Mouse (Mus musculus) embryonic facial prominence, embryonic 13.5 days (tissue): ENCODE data around the gene Gbp5. TPM values are rescaled to one million over a fixed set of nuclear protein-coding genes. Genes with fewer than 3 reads are reported as not detected.
"Not testable (repeated sequence)": the region's sequence is repeated elsewhere in the genome, so short reads cannot be mapped to it uniquely, and the experiment has no call there.

Source experiments
- ATAC-seq: fragments of 200-750 bp; cut with Nextera tagmentation; 2 replicates; pipeline ENCODE4 v1.8.0; 2017; ENCODE audit warnings: low read depth; ENCODE audit not compliant: insufficient number of reproducible peaks, insufficient read depth, low FRiP score, low TSS enrichment
- H3K27ac ChIP-seq: fragments of 300-500 bp; sonication (generic); 2 replicates; pipeline ENCODE4 v1.5.1; 2015; ENCODE audit warnings: moderate library complexity, mild to moderate bottlenecking, inconsistent platforms
- H3K27me3 ChIP-seq: fragments of 300-500 bp; sonication (generic); 2 replicates; pipeline ENCODE4 v1.6.1; 2015; ENCODE audit warnings: mild to moderate bottlenecking, inconsistent platforms
- H3K36me3 ChIP-seq: fragments of 300-500 bp; sonication (generic); 2 replicates; pipeline ENCODE4 v1.6.1; 2015; ENCODE audit warnings: mild to moderate bottlenecking, inconsistent platforms
- H3K4me1 ChIP-seq: fragments of 300-500 bp; sonication (generic); 2 replicates; pipeline ENCODE4 v1.6.1; 2015; ENCODE audit warnings: inconsistent platforms
- H3K4me2 ChIP-seq: fragments of 300-500 bp; sonication (generic); 2 replicates; pipeline ENCODE4 v1.6.1; 2015; ENCODE audit warnings: moderate library complexity, mild to moderate bottlenecking, inconsistent platforms
- H3K4me3 ChIP-seq: fragments of 300-500 bp; sonication (generic); 2 replicates; pipeline ENCODE4 v1.5.1; 2015; ENCODE audit warnings: mild to moderate bottlenecking, inconsistent platforms
- H3K9ac ChIP-seq: fragments of 300-500 bp; sonication (generic); 2 replicates; pipeline ENCODE4 v1.6.1; 2015; ENCODE audit warnings: mild to moderate bottlenecking, inconsistent platforms
- H3K9me3 ChIP-seq: fragments of 300-500 bp; sonication (generic); 2 replicates; pipeline ENCODE4 v1.6.1; 2016; ENCODE audit warnings: inconsistent platforms
- WGBS: fragments of 180-500 bp; shearing (Covaris S2); methylation state at CpG from one replicate; pipeline ENCODE4 v1.1.7; 2015; ENCODE audit warnings: mixed read lengths; 5-methylcytosine and 5-hydroxymethylcytosine counted together
- polyA plus RNA-seq: library from polyadenylated mRNA; unstranded; fragments of >200 nt; fragmentation: Nextera tagmentation; extraction: Ambion mirVana; gene quantifications from 2 replicates; pipeline ENCODE4 v1.2.1, GENCODE M21; 2015

Gene Gbp5
- polyA plus RNA-seq, 1 experiment from 2014 or later, result 0.07 TPM

GRCm38 (mm10) chr3:142496113-142497101, 2.6 kb downstream of the Gbp5 start:
- Histone ChIP-seq H3K27me3 (no peaks in the 10 kb centered on the region), H3K4me2 (peak overlapping the region; percentile 9; the same call in 1 of the 2 replicates), H3K4me1 (no peaks in the 10 kb centered on the region), H3K36me3 (no peaks in the 10 kb centered on the region), H3K9ac (no peak overlapping the region), H3K27ac (no peak overlapping the region), H3K4me3 (no peak overlapping the region), H3K9me3 (no peaks in the 10 kb centered on the region)
- no peak for ATAC-seq
- WGBS, result 62% methylated on average over 14 of the region's 14 CpGs

- no peaks in the 10 kb centered on the region for H3K9me3 ChIP-seq
- H3K4me2 ChIP-seq, result peak overlapping the region; percentile 9; the same call in 1 of the 2 replicates
- H3K4me3 ChIP-seq, result no peak overlapping the region
- H3K4me1 ChIP-seq, result no peaks in the 10 kb centered on the region
- H3K27me3 ChIP-seq, result no peaks in the 10 kb centered on the region
- no peaks in the 10 kb centered on the region for H3K36me3 ChIP-seq
- no peak overlapping the region for H3K9ac ChIP-seq
- 71% methylated on average over 15 of the region's 15 CpGs for WGBS
- H3K27ac ChIP-seq, result no peak overlapping the region
- ATAC-seq, result no peak
Measured at GRCm38 (mm10) chr3:142497123-142497841, 3.5 kb downstream of the Gbp5 start.

GRCm38 (mm10) chr3:142498941-142499340, 5.2 kb downstream of the Gbp5 start:
- Histone ChIP-seq H3K27me3 (no peaks in the 10 kb centered on the region), H3K4me1 (no peaks in the 10 kb centered on the region), H3K9ac (no peak overlapping the region), H3K36me3 (no peaks in the 10 kb centered on the region), H3K4me3 (no peak overlapping the region), H3K9me3 (no peaks in the 10 kb centered on the region), H3K4me2 (no peak overlapping the region), H3K27ac (no peak overlapping the region)
- ATAC-seq, result no peak
- 63% methylated on average over 5 of the region's 5 CpGs for WGBS

GRCm38 (mm10) chr3:142528116-142528515, 34.3 kb downstream of the Gbp5 start:
- Histone ChIP-seq H3K36me3 (no peaks in the 10 kb centered on the region), H3K4me2 (no peak overlapping the region), H3K27ac (no peak overlapping the region), H3K9ac (no peak overlapping the region), H3K4me1 (0 out of 2 replicates have a peak, but pooled peaks cover 3% of the 10 kb centered on the region), H3K27me3 (peaks cover 10% of the 10 kb centered on the region), H3K9me3 (no peaks in the 10 kb centered on the region), H3K4me3 (no peak overlapping the region)
- no peak for ATAC-seq
- WGBS, result 70% methylated on average over 3 of the region's 3 CpGs

GRCm38 (mm10) chr3:142529597-142529996, 35.8 kb downstream of the Gbp5 start:
- Histone ChIP-seq H3K4me2 (peak overlapping the region; percentile 95), H3K9me3 (no peaks in the 10 kb centered on the region), H3K9ac (peak overlapping the region; percentile 69; the same call in 1 of the 2 replicates), H3K4me3 (peak overlapping the region; percentile 59), H3K4me1 (0 out of 2 replicates have a peak, but pooled peaks cover 3% of the 10 kb centered on the region), H3K36me3 (no peaks in the 10 kb centered on the region), H3K27me3 (peaks cover 10% of the 10 kb centered on the region), H3K27ac (no peak overlapping the region)
- WGBS, result 56% methylated on average over 2 of the region's 2 CpGs
- no peak for ATAC-seq

- Histone ChIP-seq H3K4me2 (peak within 1 kb of the TSS; percentile 95), H3K36me3 (no peaks in the 10 kb centered on the region), H3K9ac (peak within 1 kb of the TSS; percentile 69), H3K27ac (no peak within 1 kb of the TSS), H3K4me1 (0 out of 2 replicates have a peak, but pooled peaks cover 3% of the 10 kb centered on the region), H3K9me3 (no peaks in the 10 kb centered on the region), H3K4me3 (peak within 1 kb of the TSS; percentile 59), H3K27me3 (peaks cover 10% of the 10 kb centered on the region)
- WGBS, result under 1% methylated on average over 30 of the region's 30 CpGs
- peak; percentile 64 for ATAC-seq
Measured at GRCm38 (mm10) chr3:142530087-142530953, 36.5 kb downstream of the Gbp5 start, which contains the start of gene Gbp7. Gbp7 (plus strand) TSS chr3:142530342.

- Histone ChIP-seq H3K4me3 (no peak overlapping the region), H3K27me3 (peaks cover 10% of the 10 kb centered on the region), H3K27ac (no peak overlapping the region), H3K36me3 (no peaks in the 10 kb centered on the region), H3K4me1 (0 out of 2 replicates have a peak, but pooled peaks cover 3% of the 10 kb centered on the region), H3K9ac (no peak overlapping the region), H3K4me2 (no peak overlapping the region), H3K9me3 (no peaks in the 10 kb centered on the region)
- no peak for ATAC-seq
- WGBS, result 83% methylated on average over 3 of the region's 3 CpGs
Measured at GRCm38 (mm10) chr3:142531595-142531994, 37.8 kb downstream of the Gbp5 start.

- Histone ChIP-seq H3K9me3 (no peaks in the 10 kb centered on the region), H3K4me1 (0 out of 2 replicates have a peak, but pooled peaks cover 3% of the 10 kb centered on the region), H3K9ac (no peak overlapping the region), H3K36me3 (no peaks in the 10 kb centered on the region), H3K27me3 (peaks cover 10% of the 10 kb centered on the region), H3K27ac (no peak overlapping the region), H3K4me3 (no peak overlapping the region), H3K4me2 (no peak overlapping the region)
- ATAC-seq, result no peak
- WGBS, result 87% methylated on average over 3 of the region's 3 CpGs
Measured at GRCm38 (mm10) chr3:142533185-142533584, 39.4 kb downstream of the Gbp5 start.

GRCm38 (mm10) chr3:142535667-142536066, 41.9 kb downstream of the Gbp5 start:
- Histone ChIP-seq H3K9me3 (no peaks in the 10 kb centered on the region), H3K9ac (no peak overlapping the region), H3K27me3 (peaks cover 10% of the 10 kb centered on the region; the same call in 1 of the 2 replicates), H3K27ac (no peak overlapping the region), H3K4me3 (no peak overlapping the region), H3K4me2 (no peak overlapping the region), H3K4me1 (0 out of 2 replicates have a peak, but pooled peaks cover 2% of the 10 kb centered on the region), H3K36me3 (no peaks in the 10 kb centered on the region)
- WGBS, result 52% methylated on average over 1 of the region's 1 CpGs
- ATAC-seq, result no peak

- 76% methylated on average over 6 of the region's 6 CpGs for WGBS
- H3K4me1 ChIP-seq, result no peaks in the 10 kb centered on the region
- H3K9ac ChIP-seq, result no peak overlapping the region
- H3K36me3 ChIP-seq, result no peaks in the 10 kb centered on the region
- no peak overlapping the region for H3K4me2 ChIP-seq
- no peak for ATAC-seq
- H3K4me3 ChIP-seq, result no peak overlapping the region
- no peaks in the 10 kb centered on the region for H3K27me3 ChIP-seq
- no peak overlapping the region for H3K27ac ChIP-seq
- H3K9me3 ChIP-seq, result no peaks in the 10 kb centered on the region
Measured at GRCm38 (mm10) chr3:142541391-142541790, 47.6 kb downstream of the Gbp5 start.

- not testable (repeated sequence) for H3K9ac ChIP-seq, H3K27me3 ChIP-seq, H3K36me3 ChIP-seq, H3K4me1 ChIP-seq, ATAC-seq, H3K4me3 ChIP-seq, H3K4me2 ChIP-seq, H3K27ac ChIP-seq, H3K9me3 ChIP-seq
- 89% methylated on average over 12 of the region's 12 CpGs for WGBS
Measured at GRCm38 (mm10) chr3:142542776-142543175, 49.0 kb downstream of the Gbp5 start.
